Mouse (Mus musculus) kidney, embryonic 15.5 days (tissue): ENCODE measurements around the gene Dcst1. TPM values are rescaled to one million over a fixed set of nuclear protein-coding genes. Genes with fewer than 3 reads are reported as not detected.

Source experiments
- ATAC-seq: fragments of 200-750 bp; cut with Nextera tagmentation; replicated peaks from 2 replicates; pipeline ENCODE4 v1.8.0; 2017; ENCODE audit warnings: moderate TSS enrichment; ENCODE audit not compliant: low FRiP score
- H3K27ac ChIP-seq: fragments of 300-500 bp; sonication (generic); 2 replicates; pipeline ENCODE4 v1.5.1; 2015; ENCODE audit warnings: mild to moderate bottlenecking, inconsistent platforms
- H3K27me3 ChIP-seq: fragments of 300-500 bp; sonication (generic); 2 replicates; pipeline ENCODE4 v1.6.1; 2015; ENCODE audit warnings: inconsistent platforms
- H3K36me3 ChIP-seq: fragments of 300-500 bp; sonication (generic); 2 replicates; pipeline ENCODE4 v1.6.1; 2015; ENCODE audit warnings: inconsistent platforms
- H3K4me1 ChIP-seq: fragments of 300-500 bp; sonication (generic); 2 replicates; pipeline ENCODE4 v1.6.1; 2015; ENCODE audit warnings: inconsistent platforms
- H3K4me2 ChIP-seq: fragments of 300-500 bp; sonication (generic); 2 replicates; pipeline ENCODE4 v1.6.1; 2015; ENCODE audit warnings: moderate library complexity, mild to moderate bottlenecking, inconsistent platforms
- H3K4me3 ChIP-seq: fragments of 300-500 bp; sonication (generic); replicated peaks from 2 replicates; pipeline ENCODE4 v1.5.1; 2015; ENCODE audit warnings: mild to moderate bottlenecking, inconsistent platforms
- H3K9ac ChIP-seq: fragments of 300-500 bp; sonication (generic); 2 replicates; pipeline ENCODE4 v1.6.1; 2015; ENCODE audit warnings: mild to moderate bottlenecking, inconsistent platforms
- H3K9me3 ChIP-seq: fragments of 300-500 bp; sonication (generic); replicated peaks from 2 replicates; pipeline ENCODE4 v1.6.1; 2016; ENCODE audit warnings: inconsistent platforms
- WGBS: fragments of 180-500 bp; shearing (Covaris S2); methylation state at CpG from one replicate; pipeline ENCODE4 v1.1.7; 2015; ENCODE audit warnings: mixed read lengths; 5-methylcytosine and 5-hydroxymethylcytosine counted together
- polyA plus RNA-seq: library from polyadenylated mRNA; unstranded; fragments of >200 nt; fragmentation: Nextera tagmentation; extraction: Ambion mirVana; gene quantifications from 2 replicates; pipeline ENCODE4 v1.2.1, GENCODE M21; 2015

Gene Dcst1
- polyA plus RNA-seq, 1 experiment from 2014 or later, result 2.5 TPM

DNA sequence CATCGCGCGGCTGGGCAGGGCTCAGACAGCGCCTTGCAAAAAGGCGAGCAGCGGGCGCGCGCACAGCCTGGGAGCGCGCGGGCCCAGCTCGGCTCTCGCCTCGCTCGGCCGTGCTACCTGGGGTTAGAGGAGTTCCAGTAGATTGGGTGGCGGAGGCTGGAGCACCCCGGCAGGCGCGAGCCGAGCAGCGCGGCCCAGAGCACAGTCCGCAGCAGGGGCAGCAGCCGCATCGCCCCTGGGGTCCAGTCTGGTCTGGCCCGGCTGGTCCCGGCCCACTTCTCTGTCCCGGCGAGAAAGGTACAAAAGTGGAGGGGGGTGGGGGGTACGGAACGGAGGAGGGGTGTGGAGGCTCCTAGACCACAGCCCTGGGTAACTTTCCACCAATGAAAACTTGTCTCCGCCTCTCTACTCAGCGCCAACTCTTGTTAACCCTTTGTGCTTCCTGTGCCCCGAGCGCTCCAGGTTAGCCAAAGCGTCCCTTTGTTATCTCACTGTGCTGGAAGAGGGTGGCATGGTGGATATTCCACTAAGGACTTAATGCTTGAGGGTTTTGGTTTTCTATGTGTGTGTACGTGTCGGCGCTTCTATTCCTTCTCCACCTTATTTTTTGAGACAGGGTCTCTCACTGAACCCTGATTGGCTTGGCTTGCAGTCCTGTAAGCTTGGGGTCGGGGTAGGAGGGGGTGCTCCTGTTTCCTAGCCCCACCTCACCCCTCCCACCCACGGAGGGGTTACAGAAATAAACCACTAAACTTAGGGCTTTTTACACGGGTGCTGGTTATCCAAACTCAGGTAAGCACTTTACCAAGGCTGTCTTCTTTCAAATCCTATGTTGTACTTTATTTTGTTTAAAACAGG, 27.1 kb downstream of the Dcst1 start, which contains the start of gene Efna4:
TSS of gene Efna4 (minus strand) at position 308 of the 858 bp plus-strand sequence.
- Histone ChIP-seq H3K9ac (peak within 1 kb of the TSS; percentile 96), H3K4me3 (peak within 1 kb of the TSS; percentile 96), H3K4me2 (peak within 1 kb of the TSS; percentile 75), H3K27ac (peak within 1 kb of the TSS; percentile 94), H3K4me1 (peaks cover 64% of the 10 kb centered on the region), H3K36me3 (peaks cover 45% of the 10 kb centered on the region), H3K9me3 (no peaks in the 10 kb centered on the region), H3K27me3 (no peaks in the 10 kb centered on the region)
- peak; percentile 90 for ATAC-seq
- WGBS, result under 1% methylated on average over 42 of the region's 44 CpGs

DNA sequence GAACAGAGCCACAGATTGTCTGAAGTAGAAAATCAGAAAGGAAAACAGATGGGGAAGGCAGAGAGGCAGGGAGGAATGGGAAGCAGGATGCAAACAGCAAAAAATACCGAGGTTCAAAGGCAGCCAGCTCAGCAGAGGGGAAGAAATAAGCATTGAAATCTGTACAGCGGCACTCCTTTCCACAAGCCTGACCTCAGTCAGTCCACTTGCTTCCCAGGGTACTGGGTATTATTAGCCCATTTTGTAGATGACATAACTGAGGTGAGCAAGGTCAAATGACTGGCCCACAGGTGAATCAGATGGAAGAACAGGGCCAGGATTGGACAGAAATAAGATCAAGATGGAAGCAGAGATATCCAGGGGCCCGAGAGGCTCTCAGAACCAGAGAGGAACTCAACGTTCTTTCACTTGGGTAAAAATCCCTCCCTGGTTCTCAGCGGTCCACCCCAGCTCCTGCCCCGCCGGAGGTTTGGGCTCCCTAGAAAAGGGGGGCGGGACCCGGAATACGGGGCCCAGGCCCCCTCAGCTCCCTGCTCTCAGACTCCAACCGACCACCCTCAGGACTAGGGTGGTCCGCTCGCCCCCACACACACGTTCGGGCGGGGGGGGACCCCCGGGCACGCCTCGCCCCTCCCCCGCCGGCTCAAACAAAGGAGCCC, 27.9 kb downstream of the Dcst1 start:
- peak overlapping the region; percentile 75 for H3K4me2 ChIP-seq
- WGBS, result 3% methylated on average over 20 of the region's 21 CpGs
- no peak for ATAC-seq
- peak overlapping the region; percentile 94 for H3K27ac ChIP-seq
- peaks cover 71% of the 10 kb centered on the region for H3K4me1 ChIP-seq
- no peaks in the 10 kb centered on the region for H3K9me3 ChIP-seq
- peak overlapping the region; percentile 96 for H3K4me3 ChIP-seq
- peak overlapping the region; percentile 96 for H3K9ac ChIP-seq
- H3K27me3 ChIP-seq, result no peaks in the 10 kb centered on the region
- peaks cover 44% of the 10 kb centered on the region for H3K36me3 ChIP-seq

DNA sequence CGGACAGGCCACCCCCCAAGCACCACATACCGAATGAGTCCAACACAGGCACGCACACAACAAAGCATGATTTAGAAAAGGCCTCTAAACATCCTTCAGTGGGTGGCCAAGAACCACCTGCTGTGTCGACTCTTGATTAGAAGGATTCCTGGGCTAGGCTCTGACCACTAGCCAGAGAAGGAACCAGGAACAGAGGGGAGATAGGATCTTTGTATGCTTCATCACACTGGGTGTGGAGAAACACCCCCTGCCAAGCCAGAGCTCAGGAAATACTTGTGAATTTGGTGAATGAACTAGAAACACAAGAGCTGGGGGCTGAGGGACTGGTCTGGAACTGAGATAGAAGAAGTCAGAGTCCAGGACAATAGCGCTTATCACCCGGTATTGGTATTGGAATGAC, 28.5 kb downstream of the Dcst1 start:
- no peak for ATAC-seq
- Histone ChIP-seq H3K9me3 (no peaks in the 10 kb centered on the region), H3K4me3 (peak overlapping the region; percentile 96), H3K27ac (peak overlapping the region; percentile 94), H3K4me2 (peak overlapping the region; percentile 75), H3K4me1 (peaks cover 77% of the 10 kb centered on the region), H3K9ac (peak overlapping the region; percentile 96), H3K27me3 (no peaks in the 10 kb centered on the region), H3K36me3 (peaks cover 37% of the 10 kb centered on the region)
- 21% methylated on average over 6 of the region's 6 CpGs for WGBS

DNA sequence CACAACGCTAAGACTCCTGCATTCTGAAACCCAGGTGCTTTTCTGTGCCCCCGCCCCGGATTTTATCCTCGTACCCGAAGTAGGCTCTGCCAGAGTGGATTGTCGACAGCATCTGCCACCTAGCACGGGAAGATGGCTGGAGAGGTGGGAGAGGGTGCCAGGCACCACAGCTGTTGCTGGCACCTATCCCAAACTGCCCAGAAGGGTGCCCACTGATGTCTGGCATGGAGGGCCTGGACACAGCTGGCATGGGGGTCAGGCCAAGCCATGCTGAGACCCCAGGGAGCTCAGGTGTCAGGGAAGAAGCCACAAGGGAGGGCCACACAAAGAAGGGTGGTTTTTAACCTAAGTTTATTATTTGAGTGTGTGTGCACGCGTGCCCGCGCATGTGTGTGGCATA, 32.0 kb downstream of the Dcst1 start:
- Histone ChIP-seq H3K4me1 (peaks cover 64% of the 10 kb centered on the region), H3K9ac (no peak overlapping the region), H3K36me3 (peaks cover 30% of the 10 kb centered on the region), H3K27ac (no peak overlapping the region), H3K4me3 (no peak overlapping the region), H3K9me3 (no peaks in the 10 kb centered on the region), H3K27me3 (0 out of 2 replicates have a peak, but pooled peaks cover 4% of the 10 kb centered on the region), H3K4me2 (no peak overlapping the region)
- WGBS, result 56% methylated on average over 11 of the region's 11 CpGs
- ATAC-seq, result no peak

DNA sequence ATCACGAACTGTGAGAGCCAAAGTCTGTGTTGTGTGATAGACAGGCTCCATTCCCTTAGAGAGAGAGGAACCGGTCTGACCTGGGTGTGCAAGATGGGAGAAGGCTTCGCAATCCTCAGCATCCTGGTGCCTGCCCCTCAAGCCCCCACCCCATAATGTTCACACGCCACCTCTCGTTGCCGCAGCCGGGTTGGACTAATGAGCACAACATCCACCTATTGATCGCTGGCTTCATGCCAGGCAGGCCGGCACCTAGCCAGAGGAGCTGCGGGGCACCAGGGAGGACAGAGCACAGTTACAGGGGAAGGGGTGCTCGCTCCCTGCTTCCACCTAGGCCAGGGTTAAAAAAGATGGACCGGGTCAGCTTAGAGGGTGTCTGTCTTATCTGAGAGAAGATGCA, 32.6 kb downstream of the Dcst1 start:
- Histone ChIP-seq H3K4me3 (no peak overlapping the region), H3K27ac (peak overlapping the region; percentile 46; the same call in 1 of the 2 replicates), H3K4me2 (no peak overlapping the region), H3K4me1 (peaks cover 67% of the 10 kb centered on the region), H3K36me3 (peaks cover 30% of the 10 kb centered on the region), H3K9ac (no peak overlapping the region), H3K9me3 (no peaks in the 10 kb centered on the region), H3K27me3 (0 out of 2 replicates have a peak, but pooled peaks cover 4% of the 10 kb centered on the region)
- no peak for ATAC-seq
- WGBS, result 38% methylated on average over 12 of the region's 12 CpGs

DNA sequence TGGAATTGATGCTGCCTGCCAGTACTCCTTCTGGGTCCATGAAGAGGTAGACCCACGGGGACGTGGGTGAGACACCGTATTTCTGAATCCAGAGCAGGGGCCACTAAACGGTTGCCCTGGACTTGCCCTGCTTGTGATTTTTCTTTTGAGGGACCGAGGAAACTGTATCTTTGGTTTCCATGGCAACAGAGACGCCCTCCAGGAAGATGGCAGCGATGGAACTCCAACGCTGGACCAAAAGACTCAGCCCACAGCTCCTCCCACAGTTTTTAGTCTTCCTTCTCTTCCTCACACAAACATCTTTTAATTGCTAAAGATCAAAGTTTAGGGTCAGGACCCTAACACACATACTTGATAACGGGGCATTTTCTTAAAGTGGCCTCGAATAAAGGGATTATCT, 33.0 kb downstream of the Dcst1 start:
- no peak for ATAC-seq
- H3K9me3 ChIP-seq, result no peaks in the 10 kb centered on the region
- peaks cover 30% of the 10 kb centered on the region for H3K36me3 ChIP-seq
- 37% methylated on average over 10 of the region's 10 CpGs for WGBS
- H3K9ac ChIP-seq, result no peak overlapping the region
- H3K4me3 ChIP-seq, result no peak overlapping the region
- H3K27me3 ChIP-seq, result 0 out of 2 replicates have a peak, but pooled peaks cover 4% of the 10 kb centered on the region
- no peak overlapping the region for H3K27ac ChIP-seq
- no peak overlapping the region for H3K4me2 ChIP-seq
- peaks cover 70% of the 10 kb centered on the region for H3K4me1 ChIP-seq

DNA sequence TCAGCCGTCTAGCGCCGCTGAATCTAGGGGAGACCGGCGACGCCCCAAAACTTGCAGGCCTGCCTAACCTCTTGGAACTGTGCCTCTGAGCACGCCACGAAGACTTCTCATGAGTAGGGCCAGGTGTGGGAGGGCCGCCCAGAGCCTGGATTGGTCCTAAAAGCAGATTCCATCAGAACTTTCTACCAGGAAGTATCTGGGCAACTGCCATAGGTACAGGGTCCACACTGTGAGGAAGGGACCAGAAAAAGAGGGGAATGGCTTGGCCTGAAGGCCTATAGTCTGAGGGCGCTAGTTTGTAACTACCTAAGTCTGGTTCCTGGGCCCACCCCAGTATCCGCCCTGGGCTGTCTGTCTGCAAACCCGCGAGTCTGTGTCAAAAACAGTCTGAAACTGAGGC, 33.5 kb downstream of the Dcst1 start:
- no peak overlapping the region for H3K4me2 ChIP-seq
- no peak for ATAC-seq
- H3K9ac ChIP-seq, result no peak overlapping the region
- peaks cover 30% of the 10 kb centered on the region for H3K36me3 ChIP-seq
- peaks cover 68% of the 10 kb centered on the region for H3K4me1 ChIP-seq
- H3K27ac ChIP-seq, result no peak overlapping the region
- H3K27me3 ChIP-seq, result 0 out of 2 replicates have a peak, but pooled peaks cover 4% of the 10 kb centered on the region
- 66% methylated on average over 13 of the region's 13 CpGs for WGBS
- no peaks in the 10 kb centered on the region for H3K9me3 ChIP-seq
- no peak overlapping the region for H3K4me3 ChIP-seq

DNA sequence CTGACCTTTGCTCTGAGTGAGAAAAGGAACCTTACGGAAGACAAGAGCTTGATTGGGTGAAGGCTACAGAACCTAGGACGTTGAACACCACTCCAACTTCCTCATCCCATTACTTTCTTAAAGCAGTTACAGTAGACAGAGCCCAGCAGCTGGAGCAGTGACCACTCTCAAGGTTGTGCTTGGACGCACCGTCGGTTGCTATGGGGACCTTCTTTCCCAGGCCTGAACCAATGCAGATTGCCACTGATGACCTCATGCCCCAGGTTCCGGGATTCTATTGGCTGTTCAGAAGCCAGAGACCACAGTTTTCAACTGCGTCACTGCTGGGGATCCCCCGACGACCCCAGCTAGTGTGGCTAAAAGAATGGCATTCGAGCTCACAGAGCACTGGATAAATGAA, 34.1 kb downstream of the Dcst1 start:
- Histone ChIP-seq H3K27me3 (0 out of 2 replicates have a peak, but pooled peaks cover 4% of the 10 kb centered on the region), H3K4me2 (no peak overlapping the region), H3K4me3 (no peak overlapping the region), H3K4me1 (peaks cover 62% of the 10 kb centered on the region), H3K27ac (no peak overlapping the region), H3K36me3 (peaks cover 30% of the 10 kb centered on the region), H3K9ac (no peak overlapping the region), H3K9me3 (no peaks in the 10 kb centered on the region)
- WGBS, result 22% methylated on average over 10 of the region's 10 CpGs
- ATAC-seq, result 0 out of 2 replicates have a peak, but pooled peaks have one; percentile 33

DNA sequence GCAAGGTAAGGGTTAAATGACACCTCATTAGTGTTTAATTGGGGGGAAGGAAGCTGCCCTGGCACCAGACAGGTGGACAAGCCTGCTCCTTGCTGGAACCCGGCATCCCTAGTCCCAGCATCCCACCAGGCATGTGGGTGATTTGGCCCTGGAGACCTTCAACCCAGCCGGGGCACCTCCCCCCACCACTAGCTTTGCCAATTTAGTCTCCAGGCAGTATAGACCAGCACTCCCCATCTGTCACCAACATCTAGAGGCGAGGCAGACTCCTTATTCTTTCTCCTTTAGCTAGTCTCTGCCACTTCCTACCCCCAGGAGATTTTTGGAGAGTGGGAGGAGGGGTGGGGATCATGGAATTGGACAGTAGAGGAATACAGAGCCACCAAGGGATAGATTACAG, 34.7 kb downstream of the Dcst1 start:
- Histone ChIP-seq H3K9ac (no peak overlapping the region), H3K4me3 (no peak overlapping the region), H3K36me3 (peaks cover 30% of the 10 kb centered on the region), H3K27ac (no peak overlapping the region), H3K27me3 (0 out of 2 replicates have a peak, but pooled peaks cover 4% of the 10 kb centered on the region), H3K4me2 (no peak overlapping the region), H3K4me1 (peaks cover 56% of the 10 kb centered on the region), H3K9me3 (no peaks in the 10 kb centered on the region)
- WGBS, result 54% methylated on average over 3 of the region's 3 CpGs
- no peak for ATAC-seq

DNA sequence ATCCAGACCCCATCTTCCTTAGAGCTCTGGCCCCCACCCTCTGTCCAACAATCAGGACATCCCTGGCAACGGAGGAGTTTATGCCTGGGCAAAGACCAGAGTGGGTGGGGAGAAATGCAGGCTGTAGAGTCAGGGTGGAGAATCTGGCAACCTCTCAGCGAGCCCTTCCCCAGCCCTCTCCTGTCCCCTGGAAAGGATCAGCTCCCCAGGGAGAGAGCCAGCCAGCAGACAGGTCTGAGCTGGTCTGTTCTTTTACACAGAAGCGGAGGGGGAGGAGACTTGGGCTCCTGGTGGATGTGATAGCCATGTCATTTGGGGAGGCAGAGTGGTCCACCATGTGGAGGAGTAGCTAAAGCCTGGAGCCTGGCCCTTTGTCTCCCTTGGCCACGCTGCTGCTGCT, 36.4 kb downstream of the Dcst1 start:
- Histone ChIP-seq H3K27me3 (peaks cover 11% of the 10 kb centered on the region; the same call in 1 of the 2 replicates), H3K4me1 (peaks cover 45% of the 10 kb centered on the region), H3K9ac (no peak overlapping the region), H3K4me2 (no peak overlapping the region), H3K36me3 (peaks cover 12% of the 10 kb centered on the region), H3K27ac (no peak overlapping the region), H3K4me3 (no peak overlapping the region), H3K9me3 (no peaks in the 10 kb centered on the region)
- 18% methylated on average over 4 of the region's 4 CpGs for WGBS
- peak; percentile 28; the same call in 1 of the 2 replicates for ATAC-seq

DNA sequence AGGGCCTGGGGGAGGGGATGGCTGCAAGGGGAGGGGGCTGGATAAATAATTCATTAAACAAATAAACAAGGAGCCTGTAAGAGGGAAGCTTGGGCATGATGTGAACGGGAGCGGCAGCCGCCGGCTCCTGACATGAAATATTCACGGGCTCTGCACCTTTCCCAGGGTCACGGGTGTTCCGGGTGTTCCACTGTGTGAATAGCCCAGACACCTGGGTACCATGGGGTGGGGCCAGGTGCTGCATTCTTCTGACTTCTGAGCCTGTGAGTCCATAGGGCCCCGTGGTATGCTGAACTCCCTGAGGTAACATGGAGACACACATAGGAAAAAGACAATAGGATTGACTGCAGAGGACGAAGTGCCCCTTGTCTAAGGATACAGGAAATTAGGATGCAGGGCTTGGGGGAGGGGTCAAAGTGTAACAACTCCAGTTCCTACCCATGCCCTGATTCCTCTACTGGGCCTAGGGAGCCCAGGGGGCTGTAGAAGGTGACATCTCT, 37.6 kb downstream of the Dcst1 start:
- Histone ChIP-seq H3K4me1 (peaks cover 43% of the 10 kb centered on the region), H3K36me3 (peaks cover under 1% of the 10 kb centered on the region; the same call in 1 of the 2 replicates), H3K9me3 (no peaks in the 10 kb centered on the region), H3K4me3 (no peak overlapping the region), H3K9ac (no peak overlapping the region), H3K27ac (no peak overlapping the region), H3K27me3 (peaks cover 13% of the 10 kb centered on the region; the same call in 1 of the 2 replicates), H3K4me2 (peak overlapping the region; percentile 6; the same call in 1 of the 2 replicates)
- WGBS, result 20% methylated on average over 9 of the region's 9 CpGs
- no peak for ATAC-seq

DNA sequence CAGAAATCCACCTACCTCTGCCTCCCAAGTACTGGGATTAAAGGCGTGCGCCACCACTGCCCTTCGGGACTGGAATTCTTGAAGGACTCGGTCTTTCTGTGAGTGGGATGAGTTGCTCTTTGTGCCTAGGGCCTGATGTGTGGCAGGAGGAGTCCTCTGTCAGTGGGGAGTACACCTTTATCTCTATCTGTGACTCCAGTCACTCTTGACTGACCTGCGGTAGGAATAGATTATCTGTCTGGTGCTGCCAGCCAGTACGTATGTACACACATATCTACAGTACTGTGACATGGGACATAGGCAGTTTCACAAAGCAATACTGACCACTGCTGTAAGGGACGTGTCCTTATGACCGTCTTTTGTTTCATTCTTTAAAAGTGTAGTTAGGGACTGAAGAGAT, 39.2 kb downstream of the Dcst1 start:
- H3K9ac ChIP-seq, result no peak overlapping the region
- no peaks in the 10 kb centered on the region for H3K9me3 ChIP-seq
- H3K27ac ChIP-seq, result no peak overlapping the region
- H3K4me1 ChIP-seq, result peaks cover 44% of the 10 kb centered on the region
- no peak overlapping the region for H3K4me3 ChIP-seq
- no peak for ATAC-seq
- 95% methylated on average over 8 of the region's 8 CpGs for WGBS
- no peak overlapping the region for H3K4me2 ChIP-seq
- peaks cover 26% of the 10 kb centered on the region for H3K27me3 ChIP-seq
- no peaks in the 10 kb centered on the region for H3K36me3 ChIP-seq
